Mouse (Mus musculus): Measurements from ENCODE around the gene Tmbim4. TPM values are rescaled to one million over a fixed set of nuclear protein-coding genes. Genes with fewer than 3 reads are reported as not detected.

The Tmbim4 gene
- total RNA-seq, 2 experiments from 2014 or later, result 74.4 to 76.3 TPM

GRCm38 (mm10) chr10:120191165-120191564, 10.2 kb upstream of the Tmbim4 start:
- no peak for ATAC-seq (replicated peaks; ENCODE audit: low FRiP score, low TSS enrichment, poor library complexity, severe bottlenecking)

GRCm38 (mm10) chr10:120192278-120192677, 9.1 kb upstream of the Tmbim4 start:
- ATAC-seq (replicated peaks; ENCODE audit: low FRiP score, low TSS enrichment, poor library complexity, severe bottlenecking), result no peak

- peak; percentile 46 for ATAC-seq (replicated peaks; ENCODE audit: low FRiP score, low TSS enrichment, poor library complexity, severe bottlenecking)
Measured at GRCm38 (mm10) chr10:120193255-120193654, 8.1 kb upstream of the Tmbim4 start.

- no peak for ATAC-seq (replicated peaks; ENCODE audit: low FRiP score, low TSS enrichment, poor library complexity, severe bottlenecking)
Measured at GRCm38 (mm10) chr10:120197061-120197835, 4.1 kb upstream of the Tmbim4 start.

- peak; percentile 77 for ATAC-seq (replicated peaks; ENCODE audit: low FRiP score, low TSS enrichment, poor library complexity, severe bottlenecking)
Measured at GRCm38 (mm10) chr10:120201961-120202402, 592 bp downstream of the Tmbim4 start, which contains the start of gene Irak3. TSS of gene Irak3 (minus strand) at chr10:120202130.

GRCm38 (mm10) chr10:120202467-120203250, 1.3 kb downstream of the Tmbim4 start:
- peak; percentile 23; the same call in 1 of the 2 replicates for ATAC-seq (replicated peaks; ENCODE audit: low FRiP score, low TSS enrichment, poor library complexity, severe bottlenecking)

GRCm38 (mm10) chr10:120204591-120205210, 3.3 kb downstream of the Tmbim4 start:
- no peak for ATAC-seq (replicated peaks; ENCODE audit: low FRiP score, low TSS enrichment, poor library complexity, severe bottlenecking)

- ATAC-seq (replicated peaks; ENCODE audit: low FRiP score, low TSS enrichment, poor library complexity, severe bottlenecking), result no peak
Measured at GRCm38 (mm10) chr10:120208015-120208414, 6.6 kb downstream of the Tmbim4 start.

- ATAC-seq (replicated peaks; ENCODE audit: low FRiP score, low TSS enrichment, poor library complexity, severe bottlenecking), result peak; percentile 88
Measured at GRCm38 (mm10) chr10:120208575-120209538, 7.5 kb downstream of the Tmbim4 start.

- ATAC-seq (replicated peaks; ENCODE audit: low FRiP score, low TSS enrichment, poor library complexity, severe bottlenecking), result peak; percentile 45
Measured at GRCm38 (mm10) chr10:120209539-120209925, 8.1 kb downstream of the Tmbim4 start.

GRCm38 (mm10) chr10:120210096-120210495, 8.7 kb downstream of the Tmbim4 start:
- no peak for ATAC-seq (replicated peaks; ENCODE audit: low FRiP score, low TSS enrichment, poor library complexity, severe bottlenecking)

- ATAC-seq (replicated peaks; ENCODE audit: low FRiP score, low TSS enrichment, poor library complexity, severe bottlenecking), result peak; percentile 32; the same call in 1 of the 2 replicates
Measured at GRCm38 (mm10) chr10:120217099-120217498, 15.7 kb downstream of the Tmbim4 start.

- ATAC-seq (replicated peaks; ENCODE audit: low FRiP score, low TSS enrichment, poor library complexity, severe bottlenecking), result no peak
Measured at GRCm38 (mm10) chr10:120218996-120219395, 17.6 kb downstream of the Tmbim4 start.

GRCm38 (mm10) chr10:120219578-120220359, 18.4 kb downstream of the Tmbim4 start:
- ATAC-seq (replicated peaks; ENCODE audit: low FRiP score, low TSS enrichment, poor library complexity, severe bottlenecking), result peak; percentile 50; the same call in 1 of the 2 replicates

GRCm38 (mm10) chr10:120220776-120221175, 19.4 kb downstream of the Tmbim4 start:
- no peak for ATAC-seq (replicated peaks; ENCODE audit: low FRiP score, low TSS enrichment, poor library complexity, severe bottlenecking)

- ATAC-seq (replicated peaks; ENCODE audit: low FRiP score, low TSS enrichment, poor library complexity, severe bottlenecking), result peak; percentile 89
Measured at GRCm38 (mm10) chr10:120226871-120227661, 25.7 kb downstream of the Tmbim4 start, which contains the start of gene Llph. TSS of gene Llph (plus strand) at chr10:120227070.

GRCm38 (mm10) chr10:120231718-120232117, 30.3 kb downstream of the Tmbim4 start:
- peak; percentile 51 for ATAC-seq (replicated peaks; ENCODE audit: low FRiP score, low TSS enrichment, poor library complexity, severe bottlenecking)

Data from megakaryocyte-erythroid progenitor cell, adult 5-6 weeks (primary cell).